Mouse (Mus musculus): ENCODE measurements around the gene Krtap27-1.

DNA sequence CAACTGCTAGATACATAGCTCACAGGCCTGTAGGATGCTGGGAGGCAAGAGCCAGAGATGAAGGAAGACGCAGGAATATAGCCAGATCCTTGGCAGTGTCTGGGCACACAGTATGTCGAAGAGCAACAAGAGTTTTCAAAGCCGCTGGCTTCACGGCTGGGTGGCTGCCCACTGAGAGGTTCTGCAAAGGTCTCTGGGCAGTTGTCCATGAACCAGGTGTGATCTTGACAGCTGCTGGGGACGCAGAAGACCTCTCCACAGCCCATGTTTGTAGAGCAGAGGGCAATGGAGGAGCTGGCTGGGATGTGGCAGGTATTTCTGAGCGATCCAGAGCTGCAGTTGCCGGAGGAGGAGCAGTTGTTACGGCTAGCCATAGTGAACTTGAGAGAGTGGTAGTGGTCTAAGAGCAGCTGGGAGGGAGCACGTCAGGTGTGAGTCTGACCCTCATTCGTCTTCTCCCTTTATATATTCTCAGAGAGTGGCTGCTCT lies 24.1 kb downstream of the Krtap27-1 start, which contains the start of gene Krtap26-1:
- TF ChIP-seq POLR2A (IDR thresholded peaks at IDR 0.05; ENCODE audit: insufficient read length, low read depth) (no peak), USF1 (IDR thresholded peaks at IDR 0.05; ENCODE audit: low read depth) (no peak), MYOD1 (IDR thresholded peaks at IDR 0.05; ENCODE audit: control insufficient read depth in 1 of 3, insufficient read length in 2 of 3, low read depth in 2 of 3) (no peak), TCF12 (IDR thresholded peaks at IDR 0.05; ENCODE audit: insufficient read depth, poor library complexity, severe bottlenecking) (no peak), MYOG (IDR thresholded peaks at IDR 0.05; ENCODE audit: control insufficient read depth in 1 of 3, insufficient read depth in 1 of 3, insufficient read length in 2 of 3, low read depth in 2 of 3) (no peak), POLR2AphosphoS2 (IDR thresholded peaks at IDR 0.05; ENCODE audit: insufficient read length, low read depth) (no peak)

Measured in myocyte (in vitro differentiated cells).